Mouse (Mus musculus) cerebellum, postnatal 10 days (tissue): Measurements from ENCODE around the gene Dnajc3.

Experiments
- DNase-seq, 2 experiments: peaks; one replicate each; pipeline ENCODE4 v3.0.0; 2021; ENCODE audit warnings: mixed read lengths in 2 of 2

Gene Dnajc3

DNA sequence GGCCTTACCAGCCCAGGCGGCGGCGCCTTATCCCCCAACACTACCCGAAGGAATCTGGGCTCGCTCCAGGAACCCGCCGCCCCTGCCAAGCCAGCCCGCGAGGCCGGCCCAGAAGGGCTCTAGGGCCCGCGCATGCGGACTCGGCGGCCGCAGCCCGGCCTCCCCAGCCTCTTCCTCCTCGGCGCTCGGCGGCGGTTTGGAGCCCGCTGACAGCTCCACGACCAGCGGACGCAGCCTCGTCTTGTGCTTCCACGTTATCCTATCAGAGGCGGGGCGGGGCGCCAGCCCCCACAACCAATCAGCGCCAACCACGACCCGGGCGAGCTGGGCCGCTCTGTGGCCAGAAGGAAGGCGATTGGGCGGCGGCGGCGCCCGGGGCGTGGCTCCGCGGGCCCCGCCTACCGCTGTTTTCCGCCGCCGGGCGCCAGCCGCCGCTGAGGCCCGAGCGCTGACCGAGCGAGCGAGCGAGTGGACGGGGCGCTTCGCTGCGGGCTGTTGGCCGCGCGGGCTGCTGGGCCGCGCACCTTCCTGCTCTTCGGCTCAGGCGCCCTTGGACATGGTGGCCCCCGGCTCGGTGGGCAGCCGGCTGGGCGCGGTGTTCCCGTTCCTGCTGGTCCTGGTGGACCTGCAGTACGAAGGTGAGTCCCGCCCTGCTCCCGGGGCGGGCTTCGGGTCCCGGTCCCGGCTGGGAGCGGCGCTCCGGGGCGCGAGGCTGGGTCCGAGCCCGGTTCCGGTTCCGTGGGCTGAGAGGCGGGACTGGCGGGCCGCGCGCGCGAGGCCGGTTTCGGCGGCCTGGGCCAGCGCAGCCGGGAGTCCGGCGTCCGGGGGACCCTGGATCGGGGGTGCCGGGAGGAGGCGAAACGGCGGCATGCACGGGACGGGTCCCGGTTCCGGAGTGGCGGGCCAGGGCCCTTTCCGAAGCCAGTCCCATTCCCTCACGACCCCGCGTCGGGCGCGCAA, at the start of gene Dnajc3:
Dnajc3 (plus strand) TSS at position 444 of the 960 bp plus-strand sequence.
- peak; percentile 100 for DNase-seq

DNA sequence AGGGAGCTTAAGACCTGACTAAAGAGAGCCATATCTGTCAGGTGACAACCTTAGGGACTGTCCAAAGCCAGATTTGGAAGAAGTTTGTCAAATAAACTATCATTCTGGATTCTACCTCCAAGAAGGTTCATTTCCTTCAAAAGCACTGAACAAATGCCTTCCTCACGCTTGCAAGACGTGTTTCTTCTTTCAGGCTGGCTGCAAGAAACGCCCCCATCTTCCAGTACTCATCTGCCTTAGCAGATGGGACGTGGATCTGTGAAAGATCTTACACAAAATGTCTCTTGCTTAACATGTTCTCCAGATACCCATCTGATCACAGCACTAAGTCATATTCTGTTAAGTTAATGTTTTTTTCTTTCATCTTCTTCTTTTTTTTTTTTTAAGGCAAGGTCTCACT, 47.7 kb upstream of the Dnajc3 start:
- DNase-seq: no peak

DNA sequence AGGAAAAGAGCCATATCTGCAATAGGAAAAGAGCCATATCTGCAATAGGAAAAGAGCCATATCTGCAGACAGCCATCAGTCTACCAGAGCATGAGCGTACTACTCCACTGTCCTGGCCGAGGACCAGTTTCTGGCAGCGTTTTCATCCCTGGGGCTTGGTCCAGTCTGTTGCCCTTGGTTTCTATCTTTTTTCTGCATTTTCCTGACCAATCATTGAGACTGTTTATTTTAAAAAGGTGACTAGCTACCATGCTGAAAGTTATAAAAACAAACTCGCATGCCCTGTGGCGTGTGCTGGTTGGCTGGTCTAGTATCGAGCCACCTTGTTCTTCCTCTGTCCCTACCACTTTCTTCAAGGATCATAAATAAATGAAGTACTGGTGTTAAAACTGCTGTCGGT, 42.5 kb upstream of the Dnajc3 start:
- peak; percentile 61 to 73 for DNase-seq

DNA sequence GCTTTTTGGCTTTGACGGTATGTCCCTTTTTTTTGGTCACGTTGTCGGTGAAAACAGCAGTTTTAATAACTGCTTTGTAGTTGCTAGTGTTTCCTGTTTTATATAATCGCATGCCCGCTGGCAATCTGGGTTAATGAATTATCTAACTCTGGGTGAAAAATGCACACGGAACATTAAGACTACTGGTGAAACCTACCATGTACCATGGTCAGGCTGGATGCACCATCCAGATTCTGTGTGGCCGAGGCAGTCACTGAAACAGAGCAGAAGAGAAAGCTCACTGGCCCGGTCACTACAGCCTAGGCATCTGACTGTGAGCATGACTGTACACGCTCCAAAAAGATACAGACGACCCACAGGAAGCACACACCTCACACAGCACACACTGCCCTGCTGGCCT, 42.1 kb upstream of the Dnajc3 start:
- no peak for DNase-seq

DNA sequence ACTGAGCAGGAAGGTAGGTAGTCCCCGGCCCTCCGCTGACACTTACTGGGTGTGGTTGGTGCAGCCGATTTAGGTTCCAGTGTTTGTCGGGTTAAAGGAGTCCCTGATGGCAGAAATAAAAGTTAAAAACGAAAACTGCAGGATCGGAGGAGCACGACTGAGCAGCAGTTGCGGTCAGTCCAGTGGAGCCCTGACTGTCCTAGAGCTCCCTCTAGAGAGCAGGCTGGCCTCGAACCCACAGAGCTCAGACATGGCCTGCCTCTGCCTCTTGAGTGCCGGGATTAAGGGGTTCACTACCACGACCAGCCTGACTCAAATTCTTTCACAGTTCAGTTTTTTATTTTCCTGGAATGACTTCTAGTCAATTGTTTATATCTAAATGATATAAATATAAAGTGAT, 37.8 kb upstream of the Dnajc3 start:
- no peak for DNase-seq

DNA sequence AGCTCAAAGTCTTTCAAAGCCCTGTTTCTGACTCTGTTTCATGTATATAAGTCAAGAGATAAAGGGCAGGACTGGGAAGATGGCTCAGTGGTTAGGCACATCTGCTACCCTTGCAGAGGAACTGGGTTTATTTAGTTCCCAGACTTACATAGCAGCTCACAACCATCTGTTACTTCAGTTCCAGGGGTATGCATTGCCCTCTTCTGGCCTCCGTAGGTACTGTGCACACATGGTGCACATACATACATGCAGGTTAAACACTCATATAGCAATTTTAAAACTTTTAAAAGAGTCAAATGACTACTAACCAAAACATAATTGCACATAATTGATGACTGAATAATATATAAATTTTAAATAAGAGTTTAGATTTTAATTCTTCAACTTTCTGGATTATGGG, 36.9 kb upstream of the Dnajc3 start:
- DNase-seq: no peak

DNA sequence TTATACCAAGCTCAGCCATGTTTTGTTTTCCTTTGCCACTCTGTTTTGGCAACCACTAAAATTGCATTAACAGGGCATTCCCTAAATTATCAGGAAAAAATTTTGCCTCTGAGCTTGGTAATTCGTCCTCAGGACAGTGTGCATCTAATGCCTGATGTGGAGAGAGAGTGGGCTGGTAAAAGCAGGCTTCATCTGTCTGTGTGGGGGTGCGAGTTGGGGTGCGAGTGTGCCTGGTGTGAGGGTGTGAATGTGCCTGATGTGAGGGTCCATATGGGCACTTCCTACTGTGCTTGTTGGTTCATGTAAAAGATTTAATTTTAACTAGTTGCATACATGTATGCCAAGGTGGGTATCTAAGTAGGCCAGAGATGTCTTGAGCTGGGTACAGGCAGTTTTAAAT, 34.4 kb upstream of the Dnajc3 start:
- DNase-seq: no peak

DNA sequence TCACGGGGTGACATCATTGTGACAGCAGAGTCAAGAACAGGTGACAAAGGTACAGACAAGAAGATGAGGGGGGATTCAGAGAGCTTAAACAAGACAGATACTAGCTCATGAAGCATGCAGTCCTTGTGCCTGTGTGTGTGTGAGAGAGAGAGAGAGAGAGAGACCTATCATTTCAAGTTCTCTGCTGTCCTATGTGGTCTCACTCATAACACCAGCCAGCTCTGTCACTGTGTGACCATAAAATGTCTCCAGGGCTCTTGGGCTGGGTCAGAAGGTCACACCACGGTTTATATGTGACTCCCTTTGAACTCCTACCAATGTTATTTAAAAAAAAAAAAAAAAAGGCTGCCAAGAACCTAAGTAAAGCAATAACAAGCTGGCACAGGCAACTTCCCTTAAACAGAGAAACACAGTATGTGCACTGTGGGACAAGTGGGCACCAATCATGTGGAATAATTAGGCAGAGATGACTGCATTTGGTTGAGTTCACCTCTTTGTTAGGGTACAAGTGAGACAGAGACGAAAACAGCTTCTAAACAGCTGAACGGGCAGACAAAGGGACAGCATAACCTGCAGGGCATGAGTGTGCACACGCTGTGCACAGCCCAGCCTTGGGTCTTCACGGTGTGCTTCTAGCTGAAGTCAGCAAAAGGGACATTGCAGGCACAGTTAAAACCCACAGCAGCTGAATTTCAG, 33.8 kb upstream of the Dnajc3 start:
- peak; percentile 19 to 26 for DNase-seq

DNA sequence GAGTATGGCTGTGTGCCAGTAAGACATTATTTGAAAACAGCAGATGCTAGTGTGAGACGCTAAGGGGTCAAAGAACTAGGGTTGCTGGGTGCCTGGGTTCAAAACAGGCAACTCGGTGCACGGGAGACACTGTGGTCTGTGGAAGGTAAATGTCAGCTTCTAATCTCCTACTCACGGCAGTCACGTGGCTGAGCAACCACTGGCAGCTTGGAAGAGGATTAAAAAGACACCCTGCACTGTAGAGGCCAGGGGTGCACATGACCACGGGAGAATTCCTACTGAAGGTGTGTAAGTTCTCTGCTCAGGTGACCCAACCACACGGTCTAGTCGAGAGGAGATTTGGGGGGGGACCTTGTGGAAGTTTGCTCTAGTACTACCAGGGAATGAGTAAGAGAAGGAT, 30.2 kb upstream of the Dnajc3 start:
- no peak for DNase-seq

DNA sequence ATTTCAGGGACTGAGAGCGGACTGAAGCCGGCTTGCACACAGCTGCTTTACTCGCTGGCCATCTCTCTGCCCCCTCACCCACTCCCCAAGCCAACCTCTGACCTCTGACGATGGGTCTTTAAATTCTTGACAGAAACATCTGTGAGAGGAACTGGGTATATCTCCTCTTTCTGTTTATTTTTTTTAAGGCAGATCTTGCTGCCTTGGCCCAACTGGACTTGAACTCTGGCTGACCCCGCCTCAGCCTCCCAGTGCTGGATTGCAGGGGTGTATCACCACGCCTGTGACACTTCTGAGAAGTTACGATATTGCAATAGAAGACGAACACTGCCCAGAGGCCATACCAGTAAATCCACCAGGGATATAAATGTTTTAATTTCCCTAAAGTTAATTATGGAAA, 27.9 kb upstream of the Dnajc3 start:
- no peak for DNase-seq

DNA sequence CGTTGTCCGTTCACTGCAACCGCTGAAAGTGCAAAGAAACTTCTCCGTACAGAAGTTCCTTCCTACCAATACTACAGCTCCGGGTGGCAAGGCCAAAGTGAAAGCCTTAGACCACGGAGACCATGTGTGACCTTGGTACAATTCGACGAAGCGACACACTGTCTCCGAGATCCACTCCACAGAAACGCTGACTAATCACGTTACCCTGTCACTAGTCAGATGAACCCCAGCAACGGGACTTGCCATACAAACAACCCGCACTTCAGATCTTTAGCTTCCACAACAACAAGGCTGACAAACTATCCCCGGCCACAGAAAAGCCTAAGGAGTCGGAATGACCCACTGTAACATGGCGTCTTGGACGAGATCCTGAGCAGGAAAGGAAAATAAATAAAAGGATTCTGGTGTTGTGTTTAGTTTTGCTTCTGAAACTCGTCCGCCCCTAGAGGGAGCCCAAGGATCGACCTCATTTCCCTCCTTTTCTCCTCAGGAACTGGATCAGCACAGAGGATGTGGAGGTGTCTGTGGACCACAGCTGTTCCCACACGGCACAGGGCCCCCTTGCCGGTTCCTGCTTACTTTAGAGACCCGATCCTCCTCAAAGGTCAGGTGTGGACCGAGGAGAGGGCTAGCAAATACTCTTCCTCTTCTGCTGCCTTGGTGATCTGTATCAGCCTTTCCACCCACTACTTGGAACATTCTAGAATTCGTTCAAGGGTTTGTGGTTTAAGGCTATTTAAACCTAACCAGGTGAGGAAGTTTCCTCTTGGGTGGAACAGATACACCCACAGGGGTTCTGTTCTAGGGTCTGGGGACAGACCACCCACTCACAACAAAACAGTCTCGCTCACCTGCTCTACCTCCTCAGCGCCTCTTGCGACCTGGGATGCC, 27.2 kb upstream of the Dnajc3 start:
- peak; percentile 74 to 77 for DNase-seq

DNA sequence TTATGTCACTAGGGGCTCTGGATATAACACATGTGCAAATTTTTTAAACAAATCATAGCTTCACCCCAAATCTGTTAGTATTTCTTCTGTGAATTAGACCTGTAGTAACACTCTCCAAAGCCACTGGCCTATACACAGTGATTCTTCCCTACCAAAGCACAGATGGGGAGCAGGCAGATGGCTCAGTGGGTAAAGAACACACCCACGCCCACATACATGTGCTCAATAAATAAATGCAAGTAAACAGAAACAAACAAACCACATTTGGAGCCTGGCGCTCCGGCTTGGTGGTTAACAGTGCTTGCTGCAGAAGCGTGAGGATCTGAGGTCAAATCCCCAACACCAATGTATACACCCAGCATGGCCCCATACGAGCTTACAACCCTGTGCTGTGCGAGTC, 26.3 kb upstream of the Dnajc3 start:
- DNase-seq: no peak

DNA sequence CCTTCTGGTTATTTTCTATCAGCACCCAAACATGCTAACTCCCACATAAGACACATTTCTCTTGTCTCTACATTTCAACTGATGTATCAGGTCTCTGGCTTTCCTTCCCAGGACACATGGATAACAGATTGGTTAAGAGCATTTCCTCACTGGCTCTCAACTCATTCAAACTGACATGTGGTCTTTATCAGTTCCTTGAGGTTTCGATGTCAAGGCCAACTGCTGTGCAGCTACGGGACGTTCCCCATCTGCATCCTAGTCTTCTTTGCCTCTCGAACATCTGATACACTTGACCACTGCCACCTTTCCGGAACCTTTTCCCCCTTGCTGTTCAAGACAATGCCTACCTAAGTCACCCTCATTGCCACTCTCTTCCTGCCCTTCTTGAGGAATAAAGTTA, 24.1 kb upstream of the Dnajc3 start:
- no peak for DNase-seq

DNA sequence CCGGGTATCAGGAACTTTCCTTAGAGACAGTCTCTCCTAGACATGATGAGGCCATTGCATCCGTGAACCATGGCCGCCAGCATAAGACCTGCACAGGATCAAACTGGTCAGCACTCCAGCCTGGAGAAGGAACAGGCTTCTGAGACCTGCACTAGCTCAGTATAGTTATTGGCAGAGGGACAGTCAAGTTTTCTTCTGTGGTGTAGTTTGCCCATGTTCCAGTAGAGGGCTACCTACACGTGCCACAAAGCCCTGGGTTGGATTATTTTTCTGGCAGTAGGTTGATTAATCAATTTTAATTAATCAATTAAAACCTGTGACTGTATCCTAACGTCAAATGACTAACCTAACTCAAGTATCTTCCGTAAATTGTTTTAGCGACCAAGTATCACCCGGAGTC, 18.8 kb upstream of the Dnajc3 start:
- peak; percentile 48 to 58 for DNase-seq

DNA sequence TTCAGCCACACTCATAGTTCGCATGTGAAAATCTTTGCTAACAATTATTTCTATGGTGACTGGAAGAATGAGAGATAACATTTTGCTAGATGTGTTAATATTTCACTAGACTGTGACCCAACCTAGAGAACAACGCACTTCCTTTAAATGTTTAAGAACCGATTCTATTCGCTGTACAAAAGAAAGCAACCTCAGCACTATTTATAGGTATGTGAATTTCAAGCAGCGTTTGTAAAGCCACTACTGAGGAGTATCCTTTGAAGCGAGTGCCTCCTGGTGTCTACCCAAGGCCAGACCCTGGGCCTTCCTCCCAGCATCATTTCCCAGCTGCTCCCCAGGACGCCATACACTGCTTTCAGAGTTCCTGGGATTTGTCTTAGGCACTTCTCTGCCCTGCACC, 17.1 kb upstream of the Dnajc3 start:
- DNase-seq: no peak

DNA sequence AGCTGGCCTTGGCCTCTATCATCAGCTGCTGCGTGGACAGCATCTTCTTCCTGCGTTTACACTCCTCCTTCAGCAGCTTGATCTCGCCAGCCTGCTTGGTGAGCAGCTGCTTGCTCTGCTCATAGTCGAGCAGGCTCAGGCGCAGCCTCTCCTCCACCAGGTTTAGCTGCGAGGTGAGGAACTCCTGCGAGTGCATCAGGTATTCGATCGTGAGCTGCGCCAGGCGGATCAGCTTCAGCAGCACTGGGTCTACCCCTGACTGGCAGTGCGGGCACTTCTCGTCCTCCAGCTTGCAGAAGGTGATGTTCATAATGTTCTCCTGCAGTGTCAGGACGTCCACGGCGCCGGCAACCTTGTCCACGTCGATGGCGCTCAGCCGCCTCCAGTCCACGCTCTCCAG, 15.5 kb upstream of the Dnajc3 start:
- DNase-seq: peak in 1 of 2 experiments; percentile 34

DNA sequence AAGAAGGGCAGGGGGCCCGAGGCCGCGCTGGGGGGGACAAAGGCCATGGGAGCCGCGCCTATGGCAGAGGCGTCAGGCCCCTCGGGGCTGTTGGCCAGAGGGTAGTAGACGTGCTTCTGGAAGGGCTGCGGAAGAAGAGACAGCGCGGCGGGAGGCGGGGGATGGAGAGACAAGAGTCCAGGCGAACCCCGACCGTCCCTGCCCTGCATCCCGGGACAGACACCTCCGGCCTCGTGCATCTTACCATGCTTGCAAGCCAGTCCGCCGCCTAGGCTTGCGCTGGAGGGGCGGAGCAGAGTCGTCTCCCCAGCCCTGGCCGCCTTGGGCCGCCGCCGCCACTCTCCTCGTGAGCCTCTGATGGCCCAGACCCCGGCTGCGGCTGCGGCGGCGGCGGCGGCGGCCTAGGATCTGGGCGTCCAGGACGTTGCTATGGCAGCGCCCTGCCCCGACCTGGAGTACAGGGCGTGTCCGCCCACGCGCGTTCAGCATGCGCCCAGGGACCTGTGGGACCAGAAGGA, 15.1 kb upstream of the Dnajc3 start:
- peak; percentile 56 to 59 for DNase-seq

DNA sequence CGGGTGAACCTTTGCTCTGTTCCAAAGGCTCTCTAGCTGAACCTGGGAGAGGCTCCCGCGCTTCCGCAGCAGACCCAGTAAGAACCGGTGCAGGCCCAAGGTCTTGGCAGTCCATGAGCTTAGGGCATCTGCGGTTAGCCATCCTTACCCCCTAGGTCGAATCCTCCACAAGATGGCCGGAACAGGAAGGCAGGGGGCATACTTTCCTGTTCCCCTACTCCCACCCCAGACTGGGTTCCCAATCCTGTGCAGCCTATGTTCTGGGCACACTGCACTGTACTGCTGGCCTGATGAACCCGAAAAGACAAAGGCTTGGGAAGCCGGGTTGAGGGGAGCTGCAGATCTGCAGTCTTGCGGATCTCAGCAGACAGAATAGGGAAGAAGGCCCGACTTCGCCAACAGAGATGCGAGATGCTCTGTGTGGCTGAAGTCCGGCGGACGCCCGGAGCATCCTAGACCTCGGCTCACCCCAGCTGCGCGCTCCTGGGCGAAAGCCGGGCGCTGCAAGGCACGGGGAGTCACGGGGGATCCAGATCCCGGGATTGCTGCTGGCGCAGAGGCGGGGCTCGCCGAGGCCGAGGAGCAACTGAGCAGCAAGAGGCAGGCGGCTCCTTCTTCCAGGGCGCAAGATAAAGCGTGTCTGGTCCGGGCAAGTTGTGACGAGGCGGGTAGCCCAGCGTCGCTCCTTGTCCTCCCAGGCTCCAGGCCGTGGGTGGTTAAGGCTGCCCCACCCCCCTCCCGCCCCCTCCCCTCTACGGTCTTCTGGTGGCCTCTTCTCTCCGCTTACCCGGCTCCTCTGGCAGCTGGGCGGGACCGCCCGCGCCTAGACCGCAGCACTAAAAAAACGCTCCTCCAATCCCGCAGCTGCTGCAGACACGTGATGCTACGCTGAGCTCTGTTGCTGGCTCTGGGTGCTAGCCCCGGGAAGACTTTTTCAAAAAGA, 12.8 kb upstream of the Dnajc3 start, which contains the start of gene Dzip1:
Dzip1 (minus strand) TSS at position 788 of the 943 bp plus-strand sequence.
- DNase-seq: peak; percentile 75 to 79

DNA sequence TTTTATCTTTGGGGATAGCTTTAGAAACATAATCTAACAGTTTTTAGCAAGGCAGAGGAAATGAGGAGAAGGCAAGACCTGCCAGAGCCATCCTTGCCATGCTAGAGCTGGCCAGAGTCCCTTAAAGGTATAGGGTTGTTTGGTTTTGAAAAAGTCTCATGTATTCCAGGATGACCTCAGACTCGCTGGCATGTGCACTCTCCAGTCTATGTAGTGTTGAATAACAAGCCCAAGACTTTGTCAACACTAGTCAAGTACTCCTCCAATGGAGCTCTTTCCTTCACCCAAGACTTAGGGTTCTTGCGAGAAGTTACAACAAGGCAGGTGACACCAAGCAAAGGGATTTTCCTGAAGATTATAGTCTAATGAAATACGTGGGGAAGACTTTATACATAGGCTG, 9.2 kb upstream of the Dnajc3 start:
- no peak for DNase-seq

DNA sequence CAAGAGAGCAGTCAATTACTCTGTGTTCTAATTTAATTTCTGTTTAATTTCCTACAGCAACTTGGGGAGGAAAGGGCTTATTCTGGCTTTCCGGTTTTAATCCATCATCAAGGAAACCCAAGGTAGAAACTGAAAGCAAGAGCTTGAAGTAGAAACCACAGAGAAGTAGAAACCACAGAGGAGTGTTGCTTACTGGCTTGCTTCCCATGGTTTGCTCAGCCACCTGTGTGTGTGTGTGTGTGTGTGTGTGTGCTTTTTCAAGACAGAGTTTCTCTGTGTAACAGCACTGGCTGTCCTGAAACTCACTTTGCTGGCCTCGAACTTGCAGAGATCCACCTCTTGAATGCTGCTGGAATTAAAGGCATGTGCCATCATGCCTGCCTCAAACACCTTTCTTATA, 8.0 kb upstream of the Dnajc3 start:
- no peak for DNase-seq

DNA sequence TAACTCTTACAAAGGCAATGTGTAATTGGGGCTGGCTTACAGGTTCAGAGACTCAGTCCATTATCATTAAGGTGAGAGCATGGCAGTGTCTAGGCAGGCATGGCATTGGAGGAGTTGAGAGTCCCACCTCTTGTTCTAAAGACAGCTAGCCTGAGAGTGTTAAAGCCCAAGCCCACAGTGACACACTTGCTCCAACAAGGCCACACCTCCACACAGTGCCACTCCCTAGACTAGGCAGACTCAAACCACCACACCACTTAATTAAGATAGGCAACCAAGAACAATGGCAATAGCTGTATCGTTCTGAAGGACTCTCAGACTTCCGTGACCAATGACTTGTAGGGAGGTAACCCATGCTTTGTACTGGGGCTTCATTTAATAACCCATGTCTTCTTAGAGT, 7.0 kb upstream of the Dnajc3 start:
- no peak for DNase-seq

DNA sequence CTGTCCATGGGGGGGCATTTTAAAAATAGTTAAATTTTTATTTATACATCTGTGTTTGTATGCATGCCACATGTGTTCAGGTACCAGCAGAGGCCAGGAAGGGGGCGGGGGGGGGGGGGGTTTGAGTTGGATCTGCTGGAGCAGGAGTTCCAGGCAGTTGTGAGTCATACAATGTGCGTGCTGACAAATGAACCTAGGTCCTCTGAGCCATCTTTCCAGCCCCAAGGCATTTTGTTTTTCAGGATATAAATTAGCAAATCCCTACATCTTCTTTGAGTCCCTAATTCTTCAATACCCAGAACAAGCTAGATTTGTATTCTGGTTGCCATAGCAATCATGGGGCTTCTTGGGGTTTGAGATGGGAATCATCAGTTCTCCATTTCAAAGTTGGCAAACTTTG, 6.6 kb upstream of the Dnajc3 start:
- no peak for DNase-seq
